Mouse (Mus musculus): ENCODE results near the gene Lmx1b.

The Lmx1b gene

GRCm38 (mm10) chr2:33640171-33640721, at the start of gene Lmx1b:
TSS of gene Lmx1b (minus strand) at chr2:33640511.
- no peak for DNase-seq (ENCODE audit: low spot score in 2 of 2)

- DNase-seq (ENCODE audit: low spot score in 2 of 2), result no peak
Observed at GRCm38 (mm10) chr2:33689880-33690462, 49.7 kb upstream of the Lmx1b start.

- no peak for DNase-seq (ENCODE audit: low spot score in 2 of 2)
Observed at GRCm38 (mm10) chr2:33689155-33689879, 49.0 kb upstream of the Lmx1b start.

- no peak for DNase-seq (ENCODE audit: low spot score in 2 of 2)
Observed at GRCm38 (mm10) chr2:33683594-33683993, 43.3 kb upstream of the Lmx1b start.

- DNase-seq (ENCODE audit: low spot score in 2 of 2), result no peak
Observed at GRCm38 (mm10) chr2:33683095-33683494, 42.8 kb upstream of the Lmx1b start.

- DNase-seq (ENCODE audit: low spot score in 2 of 2), result peak; percentile 55 to 61
Observed at GRCm38 (mm10) chr2:33682219-33682618, 41.9 kb upstream of the Lmx1b start.

GRCm38 (mm10) chr2:33678950-33679654, 38.8 kb upstream of the Lmx1b start:
- no peak for DNase-seq (ENCODE audit: low spot score in 2 of 2)

- no peak for DNase-seq (ENCODE audit: low spot score in 2 of 2)
Observed at GRCm38 (mm10) chr2:33672701-33673472, 32.6 kb upstream of the Lmx1b start.

GRCm38 (mm10) chr2:33668741-33669140, 28.4 kb upstream of the Lmx1b start:
- no peak for DNase-seq (ENCODE audit: low spot score in 2 of 2)

- DNase-seq (ENCODE audit: low spot score in 2 of 2), result no peak
Observed at GRCm38 (mm10) chr2:33666388-33666945, 26.2 kb upstream of the Lmx1b start.

GRCm38 (mm10) chr2:33665363-33666058, 25.2 kb upstream of the Lmx1b start:
- peak in 1 of 2 experiments; percentile 4 for DNase-seq (ENCODE audit: low spot score in 2 of 2)

- DNase-seq (ENCODE audit: low spot score in 2 of 2), result no peak
Observed at GRCm38 (mm10) chr2:33664661-33665060, 24.4 kb upstream of the Lmx1b start.

GRCm38 (mm10) chr2:33659288-33659629, 18.9 kb upstream of the Lmx1b start:
- DNase-seq (ENCODE audit: low spot score in 2 of 2), result peak in 1 of 2 experiments; percentile 9

- no peak for DNase-seq (ENCODE audit: low spot score in 2 of 2)
Observed at GRCm38 (mm10) chr2:33658602-33659287, 18.4 kb upstream of the Lmx1b start.

- DNase-seq (ENCODE audit: low spot score in 2 of 2), result no peak
Observed at GRCm38 (mm10) chr2:33652517-33653198, 12.3 kb upstream of the Lmx1b start.

GRCm38 (mm10) chr2:33649371-33649770, 9.1 kb upstream of the Lmx1b start:
- DNase-seq (ENCODE audit: low spot score in 2 of 2), result no peak

- no peak for DNase-seq (ENCODE audit: low spot score in 2 of 2)
Observed at GRCm38 (mm10) chr2:33648894-33649293, 8.6 kb upstream of the Lmx1b start.

- DNase-seq (ENCODE audit: low spot score in 2 of 2), result no peak
Observed at GRCm38 (mm10) chr2:33646283-33646550, 5.9 kb upstream of the Lmx1b start.

- DNase-seq (ENCODE audit: low spot score in 2 of 2), result no peak
Observed at GRCm38 (mm10) chr2:33645538-33646282, 5.4 kb upstream of the Lmx1b start.

Data from frontal cortex, postnatal 36 days (tissue).